Mouse (Mus musculus): ENCODE results near the gene Elavl1. TPM values are rescaled to one million over a fixed set of nuclear protein-coding genes. Genes with fewer than 3 reads are reported as not detected.

Elavl1 gene
- polyA plus RNA-seq, 1 experiment, result 29.8 TPM

Other genes starting within 250 kb of the Elavl1 start
- 7.2 and 11.4 TPM in 2 replicates for gene Cd209f, start 219.6 kb downstream of the Elavl1 start, polyA plus RNA-seq (2012; rRNA removed)
- 7.3 and 10.9 TPM in 2 replicates for gene Cd209g, start 191.3 kb downstream of the Elavl1 start, polyA plus RNA-seq (2012; rRNA removed)
- gene Evi5l, start 158.8 kb downstream of the Elavl1 start, polyA plus RNA-seq (2012; rRNA removed), result 39.8 and 41.1 TPM in 2 replicates
- gene Prr36, start 108.0 kb downstream of the Elavl1 start, polyA plus RNA-seq (2012; rRNA removed), result 0.09 and 0.12 TPM in 2 replicates
- gene Lrrc8e, start 98.6 kb downstream of the Elavl1 start, polyA plus RNA-seq (2012; rRNA removed), result 4.1 and 4.3 TPM in 2 replicates
- 27.6 and 28.2 TPM in 2 replicates for gene Map2k7, start 86.7 kb downstream of the Elavl1 start, polyA plus RNA-seq (2012; rRNA removed)
- gene Gm49320, start 86.5 kb downstream of the Elavl1 start, polyA plus RNA-seq (2012; rRNA removed), result 1.3 and 1.9 TPM in 2 replicates
- 9.0 and 10.7 TPM in 2 replicates for gene Tgfbr3l, start 77.2 kb downstream of the Elavl1 start, polyA plus RNA-seq (2012; rRNA removed)
- 47.0 and 48.2 TPM in 2 replicates for gene Snapc2, start 72.3 kb downstream of the Elavl1 start, polyA plus RNA-seq (2012; rRNA removed)
- gene Ctxn1, start 66.1 kb downstream of the Elavl1 start, polyA plus RNA-seq (2012; rRNA removed), result 23.9 and 35.3 TPM in 2 replicates
- gene Timm44, start 49.5 kb downstream of the Elavl1 start, polyA plus RNA-seq (2012; rRNA removed), result 51.3 and 74.6 TPM in 2 replicates
- 5.3 and 6.9 TPM in 2 replicates for gene Ccl25, start 203 bp downstream of the Elavl1 start, polyA plus RNA-seq (2012; rRNA removed)
- 123 and 211 TPM in 2 replicates for gene Cers4, start 167.6 kb upstream of the Elavl1 start, polyA plus RNA-seq (2012; rRNA removed)

Data from gonadal fat pad, adult 2 months (tissue).